Mouse (Mus musculus) olfactory bulb, adult 2 months (tissue): ENCODE data around the gene Palm3. TPM values are rescaled to one million over a fixed set of nuclear protein-coding genes. Genes with fewer than 3 reads are reported as not detected.

Experiments
- H3K27ac ChIP-seq: fragments of 200-500 bp; 2 replicates; pipeline ENCODE4 v1.5.1; 2012; ENCODE audit warnings: low read depth, low read length; ENCODE audit not compliant: insufficient read depth
- H3K4me1 ChIP-seq: fragments of 200-500 bp; 2 replicates; pipeline ENCODE4 v1.6.1; 2012; ENCODE audit warnings: low read length; ENCODE audit not compliant: control insufficient read depth, insufficient read depth
- H3K4me3 ChIP-seq: fragments of 200-500 bp; 2 replicates; pipeline ENCODE4 v1.5.1; 2012; ENCODE audit warnings: mild to moderate bottlenecking, low read depth, low read length, moderate library complexity; ENCODE audit not compliant: insufficient read depth
- CTCF ChIP-seq: fragments of 200-500 bp; IDR thresholded peaks from 2 replicates; pipeline ENCODE4 v1.5.1; 2012; ENCODE audit warnings: low read depth, mild to moderate bottlenecking, low read length, moderate library complexity; ENCODE audit not compliant: insufficient read depth
- POLR2A ChIP-seq: fragments of 200-500 bp; IDR thresholded peaks from 2 replicates; pipeline ENCODE4 v1.6.1; 2012; ENCODE audit warnings: mild to moderate bottlenecking, low read depth, low read length, moderate library complexity; ENCODE audit not compliant: insufficient read depth
- WGBS: fragments of 180-500 bp; shearing (Covaris S2); methylation state at CpG from one replicate; pipeline ENCODE4 v1.1.7; 2018; 5-methylcytosine and 5-hydroxymethylcytosine counted together
- polyA plus RNA-seq: library from polyadenylated mRNA; stranded (reverse); fragments of >200 nt; gene quantifications from 2 replicates; pipeline ENCODE4 v1.2.4, GENCODE M21; 2012; ENCODE audit warnings: low replicate concordance; ENCODE audit not compliant: missing spikeins, insufficient read depth, insufficient read length

Gene Palm3
- polyA plus RNA-seq, 1 experiment, result not detected

DNA sequence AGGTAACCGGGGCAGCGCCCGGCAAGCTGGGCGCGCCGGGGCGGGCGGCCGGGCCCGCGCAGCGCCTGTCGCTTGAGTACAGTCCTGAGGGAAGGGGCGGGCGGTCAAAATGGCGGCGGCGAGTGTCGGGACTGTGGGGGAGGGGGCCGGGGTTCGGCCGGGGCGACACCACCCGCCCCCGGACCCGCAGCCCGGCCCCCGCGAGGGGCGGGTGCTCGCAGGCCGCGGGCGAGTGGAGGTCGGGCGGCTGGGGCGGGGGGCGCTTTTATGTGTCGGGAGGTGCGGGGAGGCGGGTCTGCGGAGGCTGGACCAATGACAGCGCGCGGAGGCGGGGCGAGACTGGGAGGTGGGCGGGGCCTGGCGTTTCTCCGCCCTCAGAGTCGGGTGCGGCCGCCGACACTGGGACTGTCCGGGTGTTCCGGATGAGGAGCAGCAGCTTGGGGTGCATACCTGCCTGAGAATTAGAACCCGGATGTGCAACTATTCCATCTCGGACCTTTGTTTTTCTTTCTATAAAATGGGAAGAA is 45.8 kb downstream of the Palm3 start:
- no peak for TF ChIP-seq CTCF
- no peak for TF ChIP-seq POLR2A
- WGBS, result under 1% methylated on average over 56 of the region's 58 CpGs
- H3K4me1 ChIP-seq, result peaks cover 33% of the 10 kb centered on the region
- peak overlapping the region; percentile 86 for H3K4me3 ChIP-seq
- peak overlapping the region; percentile 73; the same call in 1 of the 2 replicates for H3K27ac ChIP-seq

DNA sequence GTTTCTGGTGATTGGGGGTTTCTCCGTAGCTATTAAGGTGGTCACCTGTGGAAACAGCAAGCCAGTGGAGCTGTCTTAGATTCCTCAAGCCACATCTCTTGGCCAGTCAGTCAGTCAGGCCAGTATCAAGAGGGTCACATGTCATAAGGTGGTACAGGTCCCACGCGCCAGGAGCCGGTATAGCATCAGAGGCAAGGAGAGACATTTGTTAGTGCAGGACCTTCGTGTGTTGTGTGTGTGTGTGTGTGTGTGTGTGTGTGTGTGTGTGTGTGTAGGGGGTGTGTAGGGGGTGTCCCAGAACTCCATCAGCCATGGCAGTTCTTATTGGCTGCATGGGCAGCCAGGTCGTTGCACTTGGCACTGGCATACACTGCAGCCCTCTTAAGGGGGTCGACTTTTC is 46.6 kb downstream of the Palm3 start:
- TF ChIP-seq POLR2A (no peak), CTCF (no peak)
- Histone ChIP-seq H3K4me3 (peak overlapping the region; percentile 25), H3K27ac (no peak overlapping the region), H3K4me1 (peaks cover 40% of the 10 kb centered on the region)
- WGBS, result 65% methylated on average over 7 of the region's 7 CpGs

DNA sequence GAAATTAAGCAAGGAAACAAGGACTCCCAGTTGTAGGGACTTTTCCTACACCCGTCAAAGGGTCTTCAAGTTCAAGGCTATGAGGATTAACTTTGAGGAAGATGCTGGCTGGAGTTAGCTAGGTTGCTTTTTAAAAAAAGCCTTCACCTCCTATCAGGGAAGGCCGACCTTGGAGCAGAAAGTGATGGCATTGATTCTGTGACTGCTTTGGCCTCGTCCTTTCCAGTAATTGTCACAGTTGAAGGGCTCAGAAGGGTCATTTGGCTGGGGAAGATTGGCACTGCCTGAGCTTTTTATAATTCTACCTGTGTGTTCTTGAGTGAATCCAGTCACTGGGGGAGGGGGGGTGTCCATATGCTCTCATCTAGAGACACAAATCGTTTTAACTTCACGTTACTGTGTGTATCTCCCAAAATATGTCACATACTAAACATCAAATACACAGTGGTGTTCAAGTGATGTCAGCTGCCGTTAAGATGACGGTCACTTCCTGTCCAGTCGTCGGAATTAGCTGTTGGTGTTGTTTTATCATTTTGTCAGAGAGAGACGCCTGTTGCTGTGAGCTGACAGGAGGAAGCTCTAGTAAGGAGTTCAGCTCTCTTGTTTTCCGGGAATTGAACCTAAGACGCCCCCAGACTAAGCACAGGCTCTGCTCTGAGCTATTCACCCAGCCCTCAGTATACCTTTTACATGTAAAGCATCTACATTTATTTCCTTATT is 47.2 kb downstream of the Palm3 start:
- Histone ChIP-seq H3K27ac (no peak overlapping the region), H3K4me1 (peaks cover 44% of the 10 kb centered on the region), H3K4me3 (peak overlapping the region; percentile 25; the same call in 1 of the 2 replicates)
- 64% methylated on average over 12 of the region's 12 CpGs for WGBS
- TF ChIP-seq CTCF (no peak), POLR2A (no peak)

DNA sequence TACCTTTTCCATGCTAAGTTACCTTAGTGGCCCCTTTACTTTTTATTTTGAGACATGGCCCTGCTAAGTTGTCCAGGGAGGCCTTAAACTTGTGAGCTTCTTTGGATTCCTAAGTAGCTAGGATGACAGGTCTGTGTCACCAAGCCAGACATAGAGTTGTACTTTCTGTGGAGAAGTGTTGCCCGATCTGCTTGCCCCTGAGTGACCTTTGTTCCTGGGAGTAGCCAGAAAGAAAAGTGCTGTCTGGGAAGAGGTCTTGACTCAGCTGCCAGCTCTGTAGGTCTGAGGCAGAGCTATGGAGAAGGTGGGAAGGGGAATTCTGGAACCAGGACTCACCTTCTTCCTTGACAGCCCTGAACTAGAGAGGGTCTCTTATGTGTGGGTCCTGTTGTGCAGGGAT is 47.9 kb downstream of the Palm3 start:
- whole genome bisulfite sequencing, result 32% methylated on average over 1 of the region's 1 CpGs
- TF ChIP-seq CTCF, result no peak
- TF ChIP-seq POLR2A, result no peak
- H3K4me1 ChIP-seq, result peaks cover 49% of the 10 kb centered on the region
- no peak overlapping the region for H3K4me3 ChIP-seq
- no peak overlapping the region for H3K27ac ChIP-seq

DNA sequence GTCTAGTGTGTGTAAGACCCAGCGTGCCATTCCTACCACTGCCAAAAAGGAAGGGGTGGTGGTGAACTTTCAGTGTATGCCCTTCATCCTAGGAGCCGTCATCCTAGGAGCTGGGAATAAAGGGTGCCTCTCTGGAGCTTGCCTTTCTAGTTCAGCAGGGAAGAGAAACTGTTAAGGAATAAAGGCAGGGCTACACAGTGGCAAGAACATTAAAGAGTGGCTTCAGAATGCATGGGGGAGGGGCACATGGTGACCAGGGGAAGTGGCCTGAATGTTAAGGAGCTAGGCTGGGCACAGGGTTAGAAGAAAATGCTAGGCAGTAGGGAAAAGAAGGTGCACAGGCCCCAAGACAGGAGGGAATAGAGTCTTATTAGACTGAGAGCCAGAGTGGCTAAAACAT is 48.5 kb downstream of the Palm3 start:
- TF ChIP-seq POLR2A (no peak), CTCF (no peak)
- Histone ChIP-seq H3K4me1 (peaks cover 55% of the 10 kb centered on the region), H3K27ac (no peak overlapping the region), H3K4me3 (no peak overlapping the region)
- WGBS, result 25% methylated on average over 2 of the region's 2 CpGs

DNA sequence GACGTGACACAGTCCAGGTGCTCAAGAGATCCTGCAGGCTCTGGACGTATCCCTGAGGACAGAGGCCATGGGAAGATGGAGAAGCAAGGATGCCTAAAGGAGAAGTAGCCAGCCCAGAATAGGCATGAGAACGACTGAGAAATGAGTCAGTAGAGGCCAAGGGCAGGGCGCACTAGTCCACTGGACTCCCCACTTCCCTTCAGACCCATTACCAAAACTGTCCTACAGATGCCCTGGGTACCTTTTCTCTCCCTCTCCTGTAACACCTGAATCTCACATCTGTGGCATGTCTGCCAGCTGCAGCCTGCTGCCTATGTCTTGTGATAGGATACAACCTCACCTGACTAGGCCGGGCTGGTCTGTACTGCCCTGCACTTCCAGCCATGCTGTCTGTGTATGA is 49.0 kb downstream of the Palm3 start:
- TF ChIP-seq CTCF (no peak), POLR2A (no peak)
- Histone ChIP-seq H3K27ac (no peak overlapping the region), H3K4me1 (peaks cover 60% of the 10 kb centered on the region), H3K4me3 (no peak overlapping the region)
- WGBS, result 67% methylated on average over 5 of the region's 5 CpGs

DNA sequence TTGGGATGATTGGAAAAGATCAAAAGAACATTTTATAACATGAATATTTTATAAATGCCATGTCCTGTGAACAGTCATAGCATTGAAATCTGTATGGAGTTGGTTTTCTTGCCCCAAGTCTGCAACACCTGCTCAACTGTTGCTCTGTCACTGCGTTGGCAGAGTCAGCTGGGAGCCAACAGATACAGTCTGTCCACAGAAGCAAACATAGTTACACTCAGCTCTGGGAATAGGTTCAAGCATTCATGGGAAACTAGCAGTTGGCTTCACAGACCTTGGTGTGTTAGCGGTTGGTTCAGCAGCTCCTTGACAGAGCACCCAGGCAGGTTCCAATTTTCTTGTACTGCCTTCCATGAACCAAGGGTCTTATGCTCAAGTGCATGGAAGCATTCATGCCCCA is 49.4 kb downstream of the Palm3 start:
- H3K27ac ChIP-seq, result no peak overlapping the region
- H3K4me1 ChIP-seq, result peaks cover 64% of the 10 kb centered on the region
- 13% methylated on average over 2 of the region's 2 CpGs for WGBS
- H3K4me3 ChIP-seq, result no peak overlapping the region
- TF ChIP-seq POLR2A (no peak), CTCF (no peak)

DNA sequence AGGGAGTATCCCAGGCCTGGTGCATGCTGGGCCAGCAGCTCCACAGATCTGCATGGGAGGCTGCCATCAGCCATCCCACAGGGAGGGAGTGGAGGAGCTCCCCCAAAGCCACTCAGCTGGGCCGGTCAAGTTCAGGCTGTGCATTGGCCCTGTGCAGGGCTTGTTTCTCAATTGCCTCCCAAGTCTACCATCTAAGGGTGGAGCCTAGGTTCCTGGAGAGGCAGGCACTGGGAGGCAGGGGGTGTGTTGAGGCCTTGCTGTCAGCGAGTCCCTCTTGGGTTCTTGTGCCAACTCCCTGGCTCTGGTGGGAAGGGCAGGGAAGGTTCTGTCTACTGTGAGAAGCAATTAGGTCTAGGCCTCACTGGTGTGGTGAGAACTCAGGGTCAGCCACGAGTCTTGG is 50.6 kb downstream of the Palm3 start:
- TF ChIP-seq CTCF (no peak), POLR2A (no peak)
- Histone ChIP-seq H3K4me1 (peaks cover 71% of the 10 kb centered on the region), H3K27ac (peak overlapping the region; percentile 95), H3K4me3 (no peak overlapping the region)
- WGBS, result 19% methylated on average over 3 of the region's 3 CpGs

DNA sequence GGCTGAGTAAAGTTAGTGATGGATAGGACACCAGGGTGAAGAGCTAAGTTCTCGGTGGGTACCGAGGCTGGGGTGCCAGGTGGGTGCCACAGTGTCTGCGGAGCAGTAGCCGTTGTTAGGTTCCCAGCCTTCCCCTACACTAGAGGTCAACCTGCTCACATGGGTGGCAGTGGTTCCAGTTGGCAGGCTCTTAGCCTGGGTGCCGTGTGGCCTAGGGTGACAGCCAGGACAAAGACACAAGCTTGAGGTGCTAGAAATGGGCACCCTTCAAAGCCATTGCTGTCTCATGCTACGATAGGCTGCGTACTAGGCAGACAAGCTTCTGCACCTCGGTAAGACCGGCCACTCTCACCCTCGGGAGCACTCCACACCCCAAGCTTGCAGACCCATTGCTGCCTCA is 51.0 kb downstream of the Palm3 start:
- no peak for TF ChIP-seq CTCF
- Histone ChIP-seq H3K27ac (peak overlapping the region; percentile 95), H3K4me3 (no peak overlapping the region), H3K4me1 (peaks cover 75% of the 10 kb centered on the region)
- WGBS, result 78% methylated on average over 10 of the region's 10 CpGs

DNA sequence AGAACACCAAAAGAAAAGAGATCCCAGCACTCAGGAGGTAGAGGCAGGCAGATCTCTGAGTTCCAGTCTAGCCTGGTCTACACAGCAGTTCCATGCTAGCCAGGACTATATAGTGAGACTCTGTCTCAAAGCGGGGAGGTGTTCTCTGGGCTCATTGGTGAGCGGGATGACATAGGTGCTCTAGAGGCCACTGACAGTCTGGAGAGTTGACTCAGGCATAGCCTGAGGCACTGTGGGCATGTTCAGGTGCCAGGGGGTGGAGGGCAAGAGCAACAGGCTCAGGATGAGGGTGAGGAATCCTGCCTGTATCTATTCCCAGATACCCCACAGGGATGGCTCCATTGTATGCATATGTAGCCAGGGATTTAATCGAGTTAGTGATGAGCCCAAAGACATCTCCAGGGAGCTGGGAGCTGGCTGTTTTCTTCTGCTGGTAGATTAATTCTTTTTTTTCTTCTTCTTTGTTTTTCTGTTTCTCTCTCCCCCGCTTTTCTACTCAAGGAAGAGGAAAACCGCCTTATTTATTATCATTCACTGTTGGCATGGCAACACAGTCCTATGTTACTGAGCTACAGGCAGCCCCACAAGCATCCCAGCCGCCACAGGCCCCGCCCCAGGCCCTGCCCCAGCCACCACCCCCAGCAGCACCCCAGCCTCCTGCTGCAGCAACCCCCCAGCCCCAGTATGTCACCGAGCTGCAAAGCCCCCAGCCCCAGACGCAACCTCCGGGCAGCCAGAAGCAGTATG is 52.1 kb downstream of the Palm3 start:
- peaks cover 71% of the 10 kb centered on the region for H3K4me1 ChIP-seq
- H3K27ac ChIP-seq, result peak overlapping the region; percentile 95
- no peak for TF ChIP-seq POLR2A
- TF ChIP-seq CTCF, result no peak
- H3K4me3 ChIP-seq, result peak overlapping the region; percentile 37
- WGBS, result 22% methylated on average over 10 of the region's 10 CpGs
